Mouse (Mus musculus) heart, postnatal 0 days (tissue): ENCODE data around the gene Usp9x.

Experiments used
- CTCF ChIP-seq: IDR thresholded peaks from 2 replicates; pipeline ENCODE4 v1.5.1; 2016; ENCODE audit warnings: antibody characterized with exemption, control low read depth, low read depth
- EP300 ChIP-seq: IDR thresholded peaks from 2 replicates; pipeline ENCODE4 v1.6.1; 2016; ENCODE audit warnings: antibody characterized with exemption, low read depth

GRCm38 (mm10) chrX:13022547-13023310 lies 48.6 kb upstream of the Usp9x start:
- no peak for TF ChIP-seq CTCF
- TF ChIP-seq EP300 = no peak
